Mouse (Mus musculus): ENCODE measurements at regions not wholly inside any gene's neighbourhood (a gene's known extent, or its start where the extent isn't known, plus 50 kb on each side); places are given as distances from the start of the nearest gene placed in this dataset.

- no peak for ATAC-seq (replicated peaks)
Observed at GRCm38 (mm10) chrX:12284741-12285140, 124.6 kb upstream of the Bcor start.

GRCm38 (mm10) chrX:12285141-12285540 is 125.0 kb upstream of the Bcor start:
- H3K4me3 ChIP-seq = no peak overlapping the region
- no peaks in the 10 kb centered on the region for H3K36me3 ChIP-seq
- no peaks in the 10 kb centered on the region for H3K9me3 ChIP-seq
- no peak overlapping the region for H3K9ac ChIP-seq (replicated peaks)
- H3K4me2 ChIP-seq (replicated peaks) = no peak overlapping the region
- ATAC-seq (replicated peaks) = no peak
- no peak overlapping the region for H3K27ac ChIP-seq (replicated peaks)
- 48% methylated on average over 5 of the region's 5 CpGs for WGBS
- 0 out of 2 replicates have a peak, but pooled peaks cover 3% of the 10 kb centered on the region for H3K4me1 ChIP-seq
- H3K27me3 ChIP-seq = no peaks in the 10 kb centered on the region

More at GRCm38 (mm10) chrX:12284741-12285140, 124.6 kb upstream of the Bcor start:
- H3K9me3 ChIP-seq = no peaks in the 10 kb centered on the region
- 67% methylated on average over 4 of the region's 4 CpGs for WGBS
- no peak overlapping the region for H3K4me3 ChIP-seq
- no peaks in the 10 kb centered on the region for H3K27me3 ChIP-seq
- no peak overlapping the region for H3K27ac ChIP-seq (replicated peaks)
- no peaks in the 10 kb centered on the region for H3K36me3 ChIP-seq
- H3K9ac ChIP-seq (replicated peaks) = no peak overlapping the region
- H3K4me1 ChIP-seq = 0 out of 2 replicates have a peak, but pooled peaks cover 3% of the 10 kb centered on the region
- no peak overlapping the region for H3K4me2 ChIP-seq (replicated peaks)

GRCm38 (mm10) chrX:12285976-12286909 is 126.1 kb upstream of the Bcor start:
- H3K27ac ChIP-seq (replicated peaks) = no peak overlapping the region
- H3K4me3 ChIP-seq = no peak overlapping the region
- ATAC-seq (replicated peaks) = 0 out of 2 replicates have a peak, but pooled peaks have one; percentile 23
- H3K9ac ChIP-seq (replicated peaks) = no peak overlapping the region
- no peaks in the 10 kb centered on the region for H3K36me3 ChIP-seq
- no peaks in the 10 kb centered on the region for H3K9me3 ChIP-seq
- no peak overlapping the region for H3K4me2 ChIP-seq (replicated peaks)
- no peaks in the 10 kb centered on the region for H3K27me3 ChIP-seq
- 0 out of 2 replicates have a peak, but pooled peaks cover 3% of the 10 kb centered on the region for H3K4me1 ChIP-seq
- WGBS = 36% methylated on average over 24 of the region's 24 CpGs

- Histone ChIP-seq H3K27me3 (no peaks in the 10 kb centered on the region), H3K27ac (replicated peaks) (no peak overlapping the region), H3K9ac (replicated peaks) (no peak overlapping the region), H3K9me3 (no peaks in the 10 kb centered on the region), H3K36me3 (no peaks in the 10 kb centered on the region), H3K4me1 (0 out of 2 replicates have a peak, but pooled peaks cover 3% of the 10 kb centered on the region), H3K4me2 (replicated peaks) (no peak overlapping the region), H3K4me3 (no peak overlapping the region)
- no peak for ATAC-seq (replicated peaks)
- WGBS = 23% methylated on average over 18 of the region's 18 CpGs
Observed at GRCm38 (mm10) chrX:12286910-12287522, 126.9 kb upstream of the Bcor start.

DNA sequence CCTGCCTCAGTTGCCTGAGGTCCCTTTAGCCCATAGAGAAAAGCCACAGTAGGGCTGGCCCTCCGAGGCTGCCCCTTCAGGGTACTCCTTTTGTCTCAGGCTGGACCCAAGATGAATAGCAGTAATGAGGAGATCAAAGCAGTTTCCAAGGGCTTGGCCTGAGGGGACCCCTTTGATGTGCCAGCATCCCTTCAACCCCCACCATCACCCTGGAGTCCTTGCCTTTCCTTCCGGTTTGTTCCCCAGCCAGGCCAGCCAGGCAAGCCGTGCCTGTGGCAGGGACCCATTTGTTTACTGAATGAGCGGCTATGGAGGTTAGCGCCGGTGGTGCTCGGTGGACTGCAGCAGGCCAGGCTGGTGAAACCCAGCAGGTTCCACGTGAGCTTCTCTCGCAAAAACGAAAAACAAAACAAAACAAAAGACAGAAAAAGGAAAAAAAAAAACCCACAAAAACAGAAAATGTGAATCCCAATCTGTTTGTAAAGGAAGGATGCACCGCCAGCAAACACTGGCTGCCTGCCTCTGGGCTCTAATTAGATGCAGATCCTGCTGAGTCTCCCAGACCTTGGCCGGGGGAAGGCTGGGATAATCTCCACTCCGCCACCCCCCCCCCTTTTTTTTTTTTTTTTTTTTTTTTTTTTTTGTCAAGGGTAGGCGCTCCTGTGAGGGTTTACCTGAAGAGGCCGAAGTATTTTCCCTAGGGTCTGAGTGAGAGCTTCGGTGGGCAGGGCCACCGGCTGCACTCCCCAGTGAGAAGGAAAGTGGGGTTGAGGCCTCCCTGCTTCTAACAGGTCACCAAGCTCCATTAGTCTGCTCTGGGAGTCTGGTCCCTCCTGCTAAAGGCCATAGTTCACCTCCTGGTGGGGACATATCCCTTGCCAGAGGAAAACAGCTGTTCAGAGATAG is 127.8 kb upstream of the Bcor start:
- Histone ChIP-seq H3K27me3 (no peaks in the 10 kb centered on the region), H3K4me3 (no peak overlapping the region), H3K4me2 (replicated peaks) (peak overlapping the region; percentile 14), H3K36me3 (no peaks in the 10 kb centered on the region), H3K9ac (replicated peaks) (no peak overlapping the region), H3K9me3 (no peaks in the 10 kb centered on the region), H3K27ac (replicated peaks) (no peak overlapping the region), H3K4me1 (0 out of 2 replicates have a peak, but pooled peaks cover 3% of the 10 kb centered on the region)
- WGBS = 15% methylated on average over 15 of the region's 17 CpGs
- ATAC-seq (replicated peaks) = 0 out of 2 replicates have a peak, but pooled peaks have one; percentile 32

GRCm38 (mm10) chrX:12288562-12289117 is 128.5 kb upstream of the Bcor start:
- no peak overlapping the region for H3K4me2 ChIP-seq (replicated peaks)
- H3K36me3 ChIP-seq = no peaks in the 10 kb centered on the region
- H3K9me3 ChIP-seq = no peaks in the 10 kb centered on the region
- H3K4me3 ChIP-seq = no peak overlapping the region
- H3K27ac ChIP-seq (replicated peaks) = no peak overlapping the region
- H3K4me1 ChIP-seq = 0 out of 2 replicates have a peak, but pooled peaks cover 3% of the 10 kb centered on the region
- no peaks in the 10 kb centered on the region for H3K27me3 ChIP-seq
- WGBS = 50% methylated on average over 5 of the region's 5 CpGs
- no peak overlapping the region for H3K9ac ChIP-seq (replicated peaks)
- no peak for ATAC-seq (replicated peaks)

DNA sequence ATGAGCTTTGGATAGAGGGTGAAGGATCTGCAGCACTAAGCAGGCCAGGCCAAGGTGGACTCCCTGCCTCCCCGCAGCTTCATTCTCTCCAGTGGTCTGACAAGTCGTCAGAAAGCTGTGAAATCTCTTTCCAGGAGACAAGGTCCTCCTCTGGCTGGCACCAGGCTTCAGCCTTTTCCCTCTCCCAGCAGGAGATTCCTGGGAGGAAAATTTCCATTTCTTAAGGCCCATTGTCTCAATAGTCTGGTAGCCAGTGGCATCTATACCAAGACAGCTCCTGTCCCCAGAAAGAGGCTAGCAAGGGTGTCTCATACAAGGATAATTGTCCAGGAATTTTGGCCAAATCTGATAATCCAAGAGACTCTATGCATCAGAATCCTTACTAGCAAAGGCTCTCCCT is 133.0 kb upstream of the Bcor start:
- Histone ChIP-seq H3K27me3 (no peaks in the 10 kb centered on the region), H3K4me3 (no peak overlapping the region), H3K4me2 (replicated peaks) (no peak overlapping the region), H3K27ac (replicated peaks) (no peak overlapping the region), H3K9ac (replicated peaks) (no peak overlapping the region), H3K4me1 (peaks cover 3% of the 10 kb centered on the region; the same call in 1 of the 2 replicates), H3K36me3 (no peaks in the 10 kb centered on the region), H3K9me3 (no peaks in the 10 kb centered on the region)
- ATAC-seq (replicated peaks) = no peak
- WGBS = 6% methylated on average over 2 of the region's 2 CpGs

- Histone ChIP-seq H3K27me3 (no peaks in the 10 kb centered on the region), H3K9ac (replicated peaks) (no peak overlapping the region), H3K27ac (replicated peaks) (no peak overlapping the region), H3K4me2 (replicated peaks) (no peak overlapping the region), H3K4me1 (no peaks in the 10 kb centered on the region; the same call in 1 of the 2 replicates), H3K4me3 (no peak overlapping the region), H3K36me3 (no peaks in the 10 kb centered on the region), H3K9me3 (no peaks in the 10 kb centered on the region)
- ATAC-seq (replicated peaks) = no peak
- WGBS = 46% methylated on average over 9 of the region's 9 CpGs
Observed at GRCm38 (mm10) chrX:12294452-12294851, 134.3 kb upstream of the Bcor start.

DNA sequence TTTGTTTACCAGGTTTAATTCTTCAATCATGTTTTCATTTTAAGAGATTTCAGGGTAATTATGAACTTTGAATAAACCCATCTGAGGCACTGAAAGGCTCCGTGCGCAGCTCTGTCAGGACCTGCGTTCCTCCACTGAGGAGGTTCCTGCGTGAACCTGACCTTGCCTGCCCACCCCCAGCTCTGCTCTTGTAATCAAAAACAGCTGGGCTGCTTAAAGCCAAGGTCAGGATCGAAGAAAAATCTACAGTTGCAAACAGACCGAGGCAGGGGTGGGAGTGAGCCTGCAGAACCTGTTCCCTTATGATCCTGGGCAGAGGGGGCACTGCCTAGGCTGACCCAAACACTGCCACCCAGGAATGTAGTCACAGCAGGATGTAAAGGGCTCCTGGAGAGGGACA is 134.8 kb upstream of the Bcor start:
- Histone ChIP-seq H3K9ac (replicated peaks) (no peak overlapping the region), H3K4me1 (no peaks in the 10 kb centered on the region; the same call in 1 of the 2 replicates), H3K36me3 (no peaks in the 10 kb centered on the region), H3K4me3 (no peak overlapping the region), H3K4me2 (replicated peaks) (no peak overlapping the region), H3K27ac (replicated peaks) (no peak overlapping the region), H3K27me3 (no peaks in the 10 kb centered on the region), H3K9me3 (no peaks in the 10 kb centered on the region)
- no peak for ATAC-seq (replicated peaks)
- 30% methylated on average over 6 of the region's 6 CpGs for whole genome bisulfite sequencing

- Histone ChIP-seq H3K27me3 (no peaks in the 10 kb centered on the region), H3K27ac (replicated peaks) (no peak overlapping the region), H3K4me3 (no peak overlapping the region), H3K36me3 (no peaks in the 10 kb centered on the region), H3K9me3 (no peaks in the 10 kb centered on the region), H3K4me2 (replicated peaks) (no peak overlapping the region), H3K9ac (replicated peaks) (no peak overlapping the region), H3K4me1 (no peaks in the 10 kb centered on the region; the same call in 1 of the 2 replicates)
- WGBS = 74% methylated on average over 9 of the region's 9 CpGs
- ATAC-seq (replicated peaks) = no peak
Observed at GRCm38 (mm10) chrX:12296264-12297053, 136.3 kb upstream of the Bcor start.

GRCm38 (mm10) chrX:12298609-12299008 is 138.5 kb upstream of the Bcor start:
- H3K4me3 ChIP-seq = no peak overlapping the region
- no peaks in the 10 kb centered on the region for H3K27me3 ChIP-seq
- WGBS = 76% methylated on average over 5 of the region's 5 CpGs
- no peak for ATAC-seq (replicated peaks)
- no peak overlapping the region for H3K27ac ChIP-seq (replicated peaks)
- H3K4me2 ChIP-seq (replicated peaks) = no peak overlapping the region
- no peaks in the 10 kb centered on the region for H3K9me3 ChIP-seq
- H3K9ac ChIP-seq (replicated peaks) = no peak overlapping the region
- H3K4me1 ChIP-seq = no peaks in the 10 kb centered on the region; the same call in 1 of the 2 replicates
- no peaks in the 10 kb centered on the region for H3K36me3 ChIP-seq

Measured in forebrain, embryonic 15.5 days (tissue).